Mouse (Mus musculus): ENCODE measurements around the gene Naa15.

DNA sequence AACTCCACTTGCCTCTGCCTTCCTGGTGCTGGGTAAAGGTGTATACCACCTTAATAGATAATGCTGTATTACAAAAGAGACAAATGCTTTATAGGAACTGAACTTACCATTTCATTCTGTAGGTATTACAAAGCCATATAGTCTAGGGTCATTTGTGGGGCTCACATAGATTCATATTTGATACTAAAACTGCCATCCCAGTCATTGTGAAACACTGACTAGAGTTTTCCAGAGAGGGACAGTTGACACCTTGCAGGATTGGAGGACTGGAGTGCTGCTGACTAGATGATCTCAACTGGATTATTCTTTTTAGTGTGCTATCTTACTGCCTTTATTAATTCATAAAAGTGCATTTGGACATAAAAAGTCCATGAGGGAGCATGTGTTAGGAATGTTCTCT is 10.4 kb downstream of the Naa15 start:
- TF ChIP-seq CTCF (IDR thresholded peaks at IDR 0.05; ENCODE audit: borderline replicate concordance, insufficient read depth, low read length), result no peak
- TF ChIP-seq POLR2A (IDR thresholded peaks at IDR 0.05; ENCODE audit: low read depth, low read length), result no peak
